Mouse (Mus musculus): ENCODE results near the gene Bloc1s6. TPM values are rescaled to one million over a fixed set of nuclear protein-coding genes. Genes with fewer than 3 reads are reported as not detected.

Bloc1s6 gene
- total RNA-seq, 4 experiments from 2014 or later, result 18.5 to 21.2 (median 19.0) TPM

- DNase-seq (ENCODE audit: low spot score in 2 of 2), result no peak
Measured at GRCm38 (mm10) chr2:122764526-122764925, 26.2 kb downstream of the Bloc1s6 start.

GRCm38 (mm10) chr2:122765071-122765793 lies 26.9 kb downstream of the Bloc1s6 start, which contains the start of gene Sqor:
Gene Sqor (plus strand): TSS chr2:122765237.
- peak; percentile 63 to 69 for DNase-seq (ENCODE audit: low spot score in 2 of 2)

- DNase-seq (ENCODE audit: low spot score in 2 of 2), result no peak
Measured at GRCm38 (mm10) chr2:122765794-122766145, 27.5 kb downstream of the Bloc1s6 start.

- peak in 1 of 2 experiments; percentile 4 for DNase-seq (ENCODE audit: low spot score in 2 of 2)
Measured at GRCm38 (mm10) chr2:122771002-122771401, 32.7 kb downstream of the Bloc1s6 start.

GRCm38 (mm10) chr2:122772899-122773298 lies 34.6 kb downstream of the Bloc1s6 start:
- no peak for DNase-seq (ENCODE audit: low spot score in 2 of 2)

GRCm38 (mm10) chr2:122775491-122775890 lies 37.2 kb downstream of the Bloc1s6 start:
- DNase-seq (ENCODE audit: low spot score in 2 of 2), result no peak

GRCm38 (mm10) chr2:122776823-122777222 lies 38.5 kb downstream of the Bloc1s6 start:
- no peak for DNase-seq (ENCODE audit: low spot score in 2 of 2)

- no peak for DNase-seq (ENCODE audit: low spot score in 2 of 2)
Measured at GRCm38 (mm10) chr2:122779967-122780366, 41.7 kb downstream of the Bloc1s6 start.

- no peak for DNase-seq (ENCODE audit: low spot score in 2 of 2)
Measured at GRCm38 (mm10) chr2:122780447-122780846, 42.1 kb downstream of the Bloc1s6 start.

- no peak for DNase-seq (ENCODE audit: low spot score in 2 of 2)
Measured at GRCm38 (mm10) chr2:122781590-122782356, 43.5 kb downstream of the Bloc1s6 start.

- no peak for DNase-seq (ENCODE audit: low spot score in 2 of 2)
Measured at GRCm38 (mm10) chr2:122783730-122784129, 45.4 kb downstream of the Bloc1s6 start.

- no peak for DNase-seq (ENCODE audit: low spot score in 2 of 2)
Measured at GRCm38 (mm10) chr2:122784701-122785100, 46.4 kb downstream of the Bloc1s6 start.

GRCm38 (mm10) chr2:122786167-122786566 lies 47.9 kb downstream of the Bloc1s6 start:
- no peak for DNase-seq (ENCODE audit: low spot score in 2 of 2)

GRCm38 (mm10) chr2:122789311-122789710 lies 51.0 kb downstream of the Bloc1s6 start:
- no peak for DNase-seq (ENCODE audit: low spot score in 2 of 2)

- no peak for DNase-seq (ENCODE audit: low spot score in 2 of 2)
Measured at GRCm38 (mm10) chr2:122789730-122790129, 51.4 kb downstream of the Bloc1s6 start.

Other genes with a start within 250 kb of the Bloc1s6 start
- 1 to 10 TPM; 2.4 to 4.4 (median 3.9) TPM for gene Gatm, start 127.2 kb upstream of the Bloc1s6 start, total RNA-seq (2022)
- under 1 TPM in 1 of 4 experiments, not detected in 3; 0.38 TPM for gene AA467197, start 101.5 kb upstream of the Bloc1s6 start, total RNA-seq (2022)
- gene Slc30a4, start 35.8 kb upstream of the Bloc1s6 start, total RNA-seq (2022), result 10 to 100 TPM; 13.6 to 18.7 (median 15.7) TPM
- gene Sqor, start 26.7 kb downstream of the Bloc1s6 start, total RNA-seq (2022), result 10 to 100 TPM; 38.0 to 46.5 (median 43.7) TPM